Mouse (Mus musculus) hindbrain, embryonic 10.5 days (tissue): Measurements from ENCODE around the gene C1rl. TPM values are rescaled to one million over a fixed set of nuclear protein-coding genes. Genes with fewer than 3 reads are reported as not detected.
"Not testable (repeated sequence)": the region's sequence is repeated elsewhere in the genome, so short reads cannot be mapped to it uniquely, and the experiment has no call there.

ENCODE experiments used
- DNase-seq: peaks from one replicate; pipeline ENCODE4 v3.0.0-alpha.2; 2017; ENCODE audit warnings: low spot score
- H3K27ac ChIP-seq: fragments of 300-500 bp; sonication (generic); 2 replicates; pipeline ENCODE4 v1.5.1; 2016; ENCODE audit warnings: mild to moderate bottlenecking, moderate library complexity
- H3K27me3 ChIP-seq: fragments of 300-500 bp; sonication (generic); 2 replicates; pipeline ENCODE4 v1.6.1; 2016; ENCODE audit warnings: mild to moderate bottlenecking; ENCODE audit not compliant: poor library complexity, insufficient read depth, severe bottlenecking
- H3K36me3 ChIP-seq: fragments of 300-500 bp; sonication (generic); 2 replicates; pipeline ENCODE4 v1.6.1; 2016; ENCODE audit warnings: mild to moderate bottlenecking, moderate library complexity
- H3K4me1 ChIP-seq: fragments of 300-500 bp; sonication (generic); replicated peaks from 2 replicates; pipeline ENCODE4 v1.6.1; 2016; ENCODE audit warnings: mild to moderate bottlenecking
- H3K4me3 ChIP-seq: fragments of 300-500 bp; sonication (generic); 2 replicates; pipeline ENCODE4 v1.5.1; 2016; ENCODE audit warnings: mild to moderate bottlenecking, moderate library complexity
- H3K9me3 ChIP-seq: fragments of 300-500 bp; sonication (generic); 2 replicates; pipeline ENCODE4 v1.6.1; 2016; ENCODE audit warnings: mild to moderate bottlenecking, moderate library complexity
- WGBS: fragments of 180-500 bp; shearing (Covaris S2); methylation state at CpG from one replicate; pipeline ENCODE4 v1.1.7; 2016; 5-methylcytosine and 5-hydroxymethylcytosine counted together
- polyA plus RNA-seq: library from polyadenylated mRNA; unstranded; fragments of >200 nt; fragmentation: Nextera tagmentation; extraction: Ambion mirVana; gene quantifications from 2 replicates; pipeline ENCODE4 v1.2.1, GENCODE M21; 2016

C1rl gene
- polyA plus RNA-seq, 1 experiment from 2014 or later, result 0.47 TPM

DNA sequence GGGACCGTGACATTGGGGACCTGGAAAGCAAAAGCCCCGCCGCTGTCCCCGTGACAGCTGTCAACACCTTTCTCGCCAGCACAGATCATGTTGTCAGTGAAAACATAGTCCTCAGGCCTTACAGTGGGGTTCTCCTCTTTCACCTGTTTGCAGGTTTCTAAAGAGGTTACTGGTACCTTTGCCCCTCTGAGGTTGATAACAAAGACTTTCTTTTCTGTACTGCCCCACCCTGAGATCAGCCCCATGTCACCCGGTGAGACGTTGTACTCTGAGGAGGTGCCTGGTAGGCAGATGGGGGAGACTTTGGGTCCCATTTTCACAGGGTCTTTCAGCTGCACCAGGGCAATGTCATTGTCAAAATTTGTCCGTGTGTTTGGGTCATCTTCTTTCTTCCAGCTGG lies 38.2 kb downstream of the C1rl start:
- DNase-seq, result no peak
- H3K27me3 ChIP-seq, result no peaks in the 10 kb centered on the region
- no peak overlapping the region for H3K4me3 ChIP-seq
- H3K9me3 ChIP-seq, result no peaks in the 10 kb centered on the region
- H3K27ac ChIP-seq, result no peak overlapping the region
- no peaks in the 10 kb centered on the region for H3K36me3 ChIP-seq
- H3K4me1 ChIP-seq, result no peaks in the 10 kb centered on the region
- 86% methylated on average over 8 of the region's 8 CpGs for WGBS

DNA sequence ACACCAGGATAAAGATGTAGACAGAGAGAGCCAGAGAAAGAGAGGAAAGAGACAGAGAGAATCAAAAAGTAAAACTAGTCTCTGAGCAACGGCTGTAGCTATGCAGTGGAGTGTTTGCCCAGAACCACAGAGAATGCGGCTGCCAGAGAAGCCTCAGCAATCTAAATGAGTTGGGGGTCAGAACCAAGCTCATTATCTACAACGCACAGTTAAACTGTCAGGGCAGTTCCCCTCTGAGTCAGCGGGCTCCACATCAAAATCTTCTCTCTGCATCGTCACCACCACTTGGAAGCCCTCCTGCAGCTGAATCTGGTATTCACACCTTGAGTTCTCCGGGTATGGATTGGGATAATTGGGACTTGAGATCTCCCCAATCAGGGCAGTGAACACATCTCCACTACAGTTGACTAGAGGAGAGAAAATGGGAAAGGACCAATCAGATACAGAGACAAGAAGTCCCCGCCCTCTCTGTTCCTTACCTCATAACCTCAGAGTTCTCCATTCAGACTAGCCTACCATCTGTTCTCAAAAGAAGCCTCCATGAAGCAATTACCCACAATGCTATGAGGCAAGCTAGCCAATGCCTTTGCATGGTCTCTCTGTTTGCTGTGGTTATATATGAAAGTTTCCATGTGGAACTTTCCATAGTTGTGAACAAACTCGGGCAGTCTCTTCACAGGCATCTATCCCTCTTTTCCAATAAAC lies 43.4 kb downstream of the C1rl start:
- H3K9me3 ChIP-seq, H3K27me3 ChIP-seq, H3K4me3 ChIP-seq, DNase-seq, H3K27ac ChIP-seq, H3K36me3 ChIP-seq, H3K4me1 ChIP-seq: not testable (repeated sequence)
- WGBS, result 84% methylated on average over 8 of the region's 8 CpGs

DNA sequence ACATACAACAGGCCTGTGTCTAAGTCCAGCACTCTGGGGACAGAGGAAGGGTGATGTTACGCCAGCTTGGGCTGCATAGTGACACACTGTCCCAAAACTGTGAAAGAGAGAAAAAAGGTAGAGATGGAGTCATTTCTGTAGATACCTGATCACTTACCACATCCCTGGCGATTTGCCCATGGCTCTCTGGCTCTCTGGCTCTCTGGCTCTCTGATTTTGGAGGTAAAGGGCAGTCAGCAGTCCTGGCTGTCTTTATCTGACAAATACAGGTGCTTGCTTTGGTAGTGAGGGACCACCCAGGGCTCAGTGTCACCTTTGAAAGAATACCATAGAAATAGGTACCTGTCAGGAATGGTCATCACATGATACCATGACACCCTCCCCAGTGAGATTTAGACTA lies 48.3 kb downstream of the C1rl start:
- H3K27ac ChIP-seq, DNase-seq, H3K4me1 ChIP-seq, H3K9me3 ChIP-seq, H3K27me3 ChIP-seq, H3K36me3 ChIP-seq, H3K4me3 ChIP-seq: not testable (repeated sequence)
- WGBS, result 84% methylated on average over 2 of the region's 2 CpGs

DNA sequence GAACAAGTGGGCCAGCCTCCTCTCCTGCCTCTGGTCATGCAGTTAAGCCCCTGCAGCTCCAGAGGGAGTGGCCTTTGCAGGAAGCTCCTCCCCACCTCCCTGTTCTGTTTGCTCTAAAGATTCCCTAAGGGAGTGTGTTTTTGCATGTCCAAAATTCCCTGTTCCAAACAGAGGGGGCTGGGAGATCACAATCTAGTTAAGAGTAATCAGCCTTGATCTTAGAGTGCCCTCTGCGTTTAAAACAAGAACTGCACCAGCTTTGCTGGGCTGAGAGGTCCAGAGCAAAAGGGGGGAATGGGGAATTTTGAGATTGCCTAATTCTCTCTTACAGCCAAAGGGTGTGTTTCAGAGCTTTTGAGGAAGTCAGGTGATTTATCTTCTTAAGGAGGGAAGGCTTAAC lies 49.4 kb downstream of the C1rl start, which contains the start of gene C1s1:
TSS of gene C1s1 (minus strand) at position 76 of the 400 bp plus-strand sequence.
- peak; percentile 24 for DNase-seq
- H3K4me3 ChIP-seq, H3K27me3 ChIP-seq, H3K9me3 ChIP-seq, H3K4me1 ChIP-seq, H3K27ac ChIP-seq, H3K36me3 ChIP-seq: not testable (repeated sequence)
- WGBS, result 0% methylated on average over 1 of the region's 1 CpGs

DNA sequence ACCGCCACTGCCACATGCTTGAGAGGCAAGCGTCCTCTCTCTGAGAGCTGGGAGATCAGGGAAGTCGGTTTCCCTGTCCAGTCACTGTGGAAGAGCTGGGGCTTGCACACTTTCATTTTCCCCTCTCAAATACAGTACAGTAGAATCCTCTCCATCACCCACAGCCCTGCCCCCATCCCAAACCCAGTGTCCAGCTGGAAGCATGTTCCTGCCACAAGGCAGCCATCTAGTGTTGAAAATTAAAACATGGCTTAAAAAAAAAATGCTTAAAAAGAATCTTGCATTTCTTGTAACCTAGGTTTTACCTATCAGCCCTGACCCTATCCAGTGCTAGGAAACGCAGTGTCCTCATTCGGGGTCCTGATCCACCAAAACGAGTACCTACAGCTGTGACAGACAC lies 51.6 kb downstream of the C1rl start:
- 89% methylated on average over 6 of the region's 6 CpGs for WGBS
- H3K4me3 ChIP-seq, result no peak overlapping the region
- no peaks in the 10 kb centered on the region for H3K27me3 ChIP-seq
- no peak overlapping the region for H3K27ac ChIP-seq
- H3K36me3 ChIP-seq, result no peaks in the 10 kb centered on the region
- no peaks in the 10 kb centered on the region for H3K9me3 ChIP-seq
- H3K4me1 ChIP-seq, result no peaks in the 10 kb centered on the region
- no peak for DNase-seq

DNA sequence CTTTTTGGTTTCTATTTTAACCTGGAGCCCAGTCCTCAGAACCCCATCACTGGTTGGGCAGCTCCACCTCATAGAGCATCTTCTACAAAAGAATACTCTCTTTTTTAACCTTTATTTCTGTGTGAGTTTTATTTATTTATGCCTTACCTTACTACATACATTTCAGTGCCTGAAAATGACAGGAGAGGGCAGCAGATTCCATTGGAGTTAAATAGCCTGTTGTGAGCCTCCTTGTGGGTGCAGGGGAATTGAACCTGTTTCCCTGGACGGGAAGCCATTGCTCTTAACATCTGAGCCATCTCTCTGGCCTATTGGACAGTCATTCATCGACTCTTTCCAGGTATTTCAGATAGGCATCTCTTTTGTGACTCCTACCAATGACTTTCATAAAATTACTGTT lies 52.5 kb downstream of the C1rl start:
- no peaks in the 10 kb centered on the region; the same call in 1 of the 2 replicates for H3K9me3 ChIP-seq
- no peaks in the 10 kb centered on the region for H3K27me3 ChIP-seq
- H3K27ac ChIP-seq, result no peak overlapping the region
- WGBS, result 83% methylated on average over 2 of the region's 2 CpGs
- DNase-seq, result no peak
- no peaks in the 10 kb centered on the region for H3K36me3 ChIP-seq
- no peaks in the 10 kb centered on the region for H3K4me1 ChIP-seq
- no peak overlapping the region for H3K4me3 ChIP-seq

DNA sequence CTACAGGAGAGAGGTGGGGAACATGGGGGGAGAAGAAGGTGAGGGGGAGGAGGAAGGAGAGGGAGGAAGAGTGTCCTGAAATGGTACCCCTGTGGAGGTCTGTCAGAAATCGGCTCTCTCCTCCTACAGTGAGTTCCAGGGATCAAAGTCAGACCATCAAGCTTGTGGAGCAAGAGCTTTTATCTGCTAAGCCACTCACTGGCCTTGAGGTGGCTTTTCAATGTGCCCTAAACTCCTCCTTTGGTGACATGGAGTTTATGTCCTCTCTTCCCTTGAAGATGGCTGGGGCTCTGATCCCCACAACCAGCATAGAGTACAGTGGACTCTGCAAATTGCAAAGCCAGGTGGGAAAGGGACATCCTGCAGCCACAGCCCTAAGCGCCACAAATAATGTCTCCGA lies 55.1 kb downstream of the C1rl start:
- WGBS, result 92% methylated on average over 3 of the region's 3 CpGs
- not testable (repeated sequence) for H3K9me3 ChIP-seq, H3K4me1 ChIP-seq, H3K36me3 ChIP-seq, DNase-seq, H3K27ac ChIP-seq, H3K27me3 ChIP-seq, H3K4me3 ChIP-seq

DNA sequence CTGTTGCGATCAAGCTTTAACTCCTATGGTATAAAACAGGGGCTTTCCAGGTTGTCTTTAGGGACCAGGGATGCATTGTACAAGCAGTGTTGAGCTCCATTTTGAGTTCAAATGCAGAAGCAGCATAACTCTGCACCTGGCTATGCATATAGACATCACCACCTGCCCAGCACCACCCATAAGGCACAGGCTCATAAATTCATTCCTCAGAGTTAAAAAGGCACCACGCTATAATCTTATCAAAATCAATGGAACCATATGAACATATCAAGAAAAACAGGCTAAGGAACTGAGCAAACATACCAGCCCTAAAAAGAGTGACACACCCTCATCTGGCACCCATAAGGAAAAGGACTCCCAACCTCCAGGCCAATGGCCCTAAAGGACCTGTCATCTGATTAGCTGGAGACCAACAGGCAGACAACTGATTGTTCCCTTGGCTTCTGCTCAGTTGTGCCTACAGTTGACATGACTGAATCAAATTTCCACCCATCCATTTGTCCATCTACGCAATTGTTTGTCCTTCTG lies 56.2 kb downstream of the C1rl start:
- 88% methylated on average over 3 of the region's 3 CpGs for WGBS
- H3K36me3 ChIP-seq, result no peaks in the 10 kb centered on the region

DNA sequence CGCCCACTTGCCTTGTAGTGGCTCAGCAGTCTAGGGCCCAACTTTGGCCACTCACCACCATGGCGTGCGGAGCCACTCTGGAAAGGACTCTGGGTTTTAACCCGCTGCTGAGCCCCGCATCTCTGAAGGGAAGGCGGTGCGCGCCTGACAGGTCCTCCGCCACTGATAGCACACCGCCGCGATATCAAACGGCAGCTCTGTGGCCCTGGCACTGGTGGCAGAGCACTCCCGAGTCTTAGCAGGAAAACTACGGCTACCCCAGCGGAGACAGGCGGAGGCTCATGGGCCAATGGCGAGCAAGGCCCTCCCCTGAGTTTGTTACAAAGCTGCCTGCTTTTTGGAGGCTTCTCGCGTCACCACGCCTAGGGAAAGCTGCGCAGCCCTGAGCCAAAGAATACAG lies 59.9 kb downstream of the C1rl start:
- peaks cover 6% of the 10 kb centered on the region for H3K9me3 ChIP-seq
- H3K4me1 ChIP-seq, result no peaks in the 10 kb centered on the region

More for the DNA sequence above, 56.2 kb downstream of the C1rl start:
- no peaks in the 10 kb centered on the region for H3K4me1 ChIP-seq
- H3K4me3 ChIP-seq, result no peak overlapping the region
- no peak for DNase-seq
- H3K27me3 ChIP-seq, result no peaks in the 10 kb centered on the region
- peaks cover 6% of the 10 kb centered on the region for H3K9me3 ChIP-seq
- no peak overlapping the region for H3K27ac ChIP-seq

DNA sequence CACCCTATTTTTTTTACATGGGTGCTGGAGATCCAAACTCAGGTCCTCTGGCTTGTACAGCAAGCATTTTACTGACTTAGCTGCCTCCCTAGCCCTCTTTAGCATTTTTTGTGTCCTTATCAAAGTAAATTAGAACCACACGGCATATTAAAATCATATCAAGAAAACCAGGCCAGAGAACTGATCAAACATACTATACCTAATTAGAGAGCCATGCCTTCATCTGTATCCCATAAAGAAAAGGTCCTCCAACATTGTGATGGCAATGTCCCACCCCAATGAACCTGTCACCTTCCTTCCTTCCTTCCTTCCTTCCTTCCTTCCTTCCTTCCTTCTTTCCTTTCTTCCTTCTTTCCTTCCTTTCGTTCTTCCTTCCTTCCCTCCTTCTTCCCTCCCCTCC lies 63.0 kb downstream of the C1rl start:
- not testable (repeated sequence) for H3K27me3 ChIP-seq, H3K27ac ChIP-seq, DNase-seq, H3K4me1 ChIP-seq, H3K36me3 ChIP-seq, H3K4me3 ChIP-seq
- H3K9me3 ChIP-seq, result peaks cover 10% of the 10 kb centered on the region
- 87% methylated on average over 2 of the region's 2 CpGs for WGBS

More for the DNA sequence above, 59.9 kb downstream of the C1rl start:
- no peak overlapping the region for H3K4me3 ChIP-seq
- H3K27me3 ChIP-seq, result no peaks in the 10 kb centered on the region
- H3K36me3 ChIP-seq, result no peaks in the 10 kb centered on the region
- WGBS, result 70% methylated on average over 22 of the region's 22 CpGs
- H3K27ac ChIP-seq, result no peak overlapping the region
- DNase-seq, result no peak

Other genes with a start within 250 kb of the C1rl start
- gene Cd163, start 188.5 kb upstream of the C1rl start, polyA plus RNA-seq, result not detected in 2 replicates
- gene Pex5, start 78.0 kb upstream of the C1rl start, polyA plus RNA-seq, result 46.9 and 51.7 TPM in 2 replicates
- gene Clstn3, start 28.3 kb upstream of the C1rl start, polyA plus RNA-seq, result 8.8 and 20.4 TPM in 2 replicates
- 0.06 and 0.33 TPM in 2 replicates for gene C1ra, start 19.3 kb downstream of the C1rl start, polyA plus RNA-seq
- gene C1s1, start 49.2 kb downstream of the C1rl start, polyA plus RNA-seq, result 0.51 and 0.75 TPM in 2 replicates
- not detected in 2 replicates for gene C1rb, start 77.2 kb downstream of the C1rl start, polyA plus RNA-seq
- gene C1s2, start 143.0 kb downstream of the C1rl start, polyA plus RNA-seq, result not detected in 2 replicates
- 39.6 and 43.6 TPM in 2 replicates for gene Lpcat3, start 169.9 kb downstream of the C1rl start, polyA plus RNA-seq
- gene Emg1, start 219.1 kb downstream of the C1rl start, polyA plus RNA-seq, result 215 and 232 TPM in 2 replicates
- 410 and 445 TPM in 2 replicates for gene Phb2, start 219.2 kb downstream of the C1rl start, polyA plus RNA-seq
- 7.9 and 8.2 TPM in 2 replicates for gene Ptpn6, start 245.6 kb downstream of the C1rl start, polyA plus RNA-seq
- 446 and 555 TPM in 2 replicates for gene Grcc10, start 248.3 kb downstream of the C1rl start, polyA plus RNA-seq